Mouse (Mus musculus) C2C12 (cell line): ENCODE results near the gene Ppm1b.

ENCODE experiments used
- CEBPB ChIP-seq: IDR thresholded peaks from one replicate; pipeline ENCODE4 v1.6.1; 2011; ENCODE audit warnings: low read depth, mild to moderate bottlenecking, control low read depth, moderate library complexity
- CTCF ChIP-seq: IDR thresholded peaks from one replicate; pipeline ENCODE4 v1.5.1; 2011; ENCODE audit not compliant: control insufficient read depth, insufficient read depth, insufficient read length
- FOSL1 ChIP-seq: IDR thresholded peaks from one replicate; pipeline ENCODE4 v1.8.0; 2011; ENCODE audit warnings: mild to moderate bottlenecking, low read length; ENCODE audit not compliant: poor library complexity, insufficient read depth, severe bottlenecking
- MAX ChIP-seq: IDR thresholded peaks from one replicate; pipeline ENCODE4 v1.6.1; 2011; ENCODE audit warnings: mild to moderate bottlenecking, control low read depth
- MYOD1 ChIP-seq: IDR thresholded peaks from one replicate; pipeline ENCODE4 v1.6.1; 2011; ENCODE audit warnings: low read depth; ENCODE audit not compliant: control insufficient read depth, insufficient read length
- MYOG ChIP-seq: IDR thresholded peaks from one replicate; pipeline ENCODE4 v1.6.1; 2011; ENCODE audit not compliant: control insufficient read depth, insufficient read length; ENCODE audit errors: extremely low read depth
- USF1 ChIP-seq: IDR thresholded peaks from one replicate; pipeline ENCODE4 v1.6.1; 2011; ENCODE audit warnings: low read depth, mild to moderate bottlenecking, control low read depth, moderate library complexity

DNA sequence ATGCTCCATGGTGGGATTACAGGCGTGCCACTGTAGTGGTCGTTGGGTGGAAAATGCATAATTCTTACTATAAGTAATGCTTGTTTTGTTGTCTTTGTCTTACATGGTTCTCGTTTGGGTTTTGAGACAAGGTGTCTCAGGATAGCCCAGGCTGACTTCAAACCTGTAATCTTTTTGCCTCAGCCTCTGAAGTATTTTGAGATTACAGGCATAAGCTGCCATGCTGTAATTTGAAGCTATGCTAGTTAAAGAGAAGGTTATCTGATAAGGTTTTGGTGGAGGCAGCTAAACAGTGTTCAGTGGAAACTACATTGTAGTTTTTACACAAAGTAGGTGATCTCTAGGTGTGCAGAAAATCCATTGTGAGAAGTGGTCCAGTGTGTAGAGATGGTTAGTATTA is 61.8 kb downstream of the Ppm1b start:
- TF ChIP-seq CTCF (no peak), FOSL1 (no peak), USF1 (no peak), MYOD1 (no peak), MYOG (no peak), MAX (no peak), CEBPB (no peak)
